Comparison of ENCODE assay signal across 9 mouse cellular contexts in the genomic region with DNA sequence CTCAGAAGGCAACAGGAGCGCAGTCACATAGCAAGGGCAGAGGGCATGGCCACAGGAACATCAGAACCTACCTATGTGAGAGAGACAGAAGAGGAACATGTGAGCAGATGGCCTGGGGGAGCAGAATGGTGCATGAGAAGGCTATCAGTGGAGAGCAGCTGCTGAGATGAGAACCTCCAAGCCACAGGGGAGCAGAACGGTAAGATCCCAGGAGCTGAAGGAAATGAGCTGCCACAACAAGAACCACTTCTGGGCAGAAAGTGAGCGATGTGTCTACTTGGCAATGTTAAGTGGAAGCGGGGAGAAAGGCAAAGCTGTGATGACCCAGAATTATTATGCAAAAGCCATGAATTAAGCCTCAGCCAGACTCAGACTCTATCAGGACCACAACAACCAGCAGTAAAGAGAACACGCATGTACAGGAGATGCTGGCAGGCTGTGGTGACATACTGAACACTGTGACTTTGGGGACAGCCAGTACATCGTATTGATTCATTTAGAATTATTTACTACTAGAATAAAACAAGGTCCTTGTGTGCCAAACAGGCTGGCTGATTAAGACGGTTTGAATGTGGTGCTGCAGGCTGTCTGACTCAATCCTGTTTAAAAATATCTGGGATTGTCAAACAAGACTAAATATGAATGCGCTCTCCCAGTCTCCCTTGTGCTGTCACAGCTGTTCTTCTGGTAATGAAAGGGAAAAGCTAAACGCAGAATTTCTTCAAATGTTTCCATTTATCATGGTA.
A peak's percentile ranks its signal among the peaks of the same experiment; 100 is the strongest.
DNase-seq lines count a peak whose midpoint lies in the region; ATAC-seq and TF ChIP-seq lines count a peak whose summit lies in the region.
"Had no signal": no experiment of that assay in that cellular context is flagged by ENCODE, and none has a peak within 500 bp of the region (broad histone marks: within the 10 kb centered on the region; RNA-seq: fewer than 3 reads in every experiment).

No protein-coding gene starts in this region.

- no peaks in the 10 kb centered on the region for H3K36me3 ChIP-seq in lung, embryonic 16.5 days (ENCODE audit: control insufficient read depth, insufficient read depth, low read length)
- 0 out of 2 replicates have a peak, but pooled peaks cover 2% of the 10 kb centered on the region for H3K36me3 ChIP-seq in forebrain, embryonic 10.5 days (replicated peaks)
- no peaks in the 10 kb centered on the region for H3K36me3 ChIP-seq in liver, postnatal 0 days (replicated peaks; ENCODE audit: insufficient read depth, low read length)

- no peak overlapping the region for H3K4me3 ChIP-seq in lung, embryonic 16.5 days (ENCODE audit: low read length)
- no peak overlapping the region for H3K4me3 ChIP-seq in forebrain, embryonic 10.5 days
- H3K4me3 ChIP-seq in liver, postnatal 0 days (ENCODE audit: low read depth, low read length), result no peak overlapping the region

- no peak for TF ChIP-seq CTCF in liver, postnatal 0 days (IDR thresholded peaks at IDR 0.05; ENCODE audit: low read depth)

- TF ChIP-seq EP300 in liver, postnatal 0 days (IDR thresholded peaks at IDR 0.05; ENCODE audit: low read depth), result no peak

- H3K27me3 ChIP-seq in lung, embryonic 16.5 days (ENCODE audit: control insufficient read depth, insufficient read depth, low read depth, low read length), result no peaks in the 10 kb centered on the region
- no peaks in the 10 kb centered on the region for H3K27me3 ChIP-seq in forebrain, embryonic 10.5 days (ENCODE audit: poor library complexity, severe bottlenecking)
- no peaks in the 10 kb centered on the region for H3K27me3 ChIP-seq in liver, postnatal 0 days (ENCODE audit: insufficient read depth, low read length)

- WGBS in lung, embryonic 16.5 days, result 53% methylated on average over 9 of the region's 9 CpGs
- 84% methylated on average over 9 of the region's 9 CpGs for WGBS in forebrain, embryonic 10.5 days
- WGBS in liver, postnatal 0 days (ENCODE audit: insufficient replicate concordance), result 50% methylated on average over 9 of the region's 9 CpGs

- no peaks in the 10 kb centered on the region for H3K9me3 ChIP-seq in lung, embryonic 16.5 days (ENCODE audit: control insufficient read depth, low read length)
- no peaks in the 10 kb centered on the region for H3K9me3 ChIP-seq in forebrain, embryonic 10.5 days
- no peaks in the 10 kb centered on the region for H3K9me3 ChIP-seq in liver, postnatal 0 days (ENCODE audit: low read length)

- H3K4me2 ChIP-seq in lung, embryonic 16.5 days (ENCODE audit: low read depth, low read length), result no peak overlapping the region
- no peak overlapping the region for H3K4me2 ChIP-seq in liver, postnatal 0 days (ENCODE audit: low read depth, low read length)

- peak; percentile 39 to 48 for DNase-seq in cerebellum, postnatal 10 days
- no peak for DNase-seq in cerebellum, adult 11 months
- DNase-seq in lung, postnatal 10 days, result no peak
- DNase-seq in forebrain, embryonic 10.5 days (ENCODE audit: extremely low spot score, low spot score), result no peak
- no peak for DNase-seq in liver, postnatal 0 days
- no peak for DNase-seq in urinary bladder, postnatal 10 days (ENCODE audit: low spot score)

- no peak overlapping the region for H3K9ac ChIP-seq in lung, embryonic 16.5 days (ENCODE audit: low read length)
- no peak overlapping the region for H3K9ac ChIP-seq in liver, postnatal 0 days (replicated peaks)

- ATAC-seq in lung, embryonic 16.5 days (ENCODE audit: low read depth), result peak; percentile 44
- ATAC-seq in liver, postnatal 0 days, result peak; percentile 21; the same call in 1 of the 2 replicates
- ATAC-seq in activated CD4-positive, CD25-positive, alpha-beta regulatory T cell, adult 4 months, result no peak

- peaks cover 6% of the 10 kb centered on the region for H3K4me1 ChIP-seq in lung, embryonic 16.5 days (replicated peaks; ENCODE audit: control insufficient read depth, insufficient read depth, low read length)
- peaks cover 78% of the 10 kb centered on the region for H3K4me1 ChIP-seq in forebrain, embryonic 10.5 days
- no peaks in the 10 kb centered on the region for H3K4me1 ChIP-seq in liver, postnatal 0 days (ENCODE audit: insufficient read depth)

- H3K27ac ChIP-seq in lung, embryonic 16.5 days (ENCODE audit: low read length), result no peak overlapping the region
- peak overlapping the region; percentile 51 for H3K27ac ChIP-seq in forebrain, embryonic 10.5 days
- H3K27ac ChIP-seq in liver, postnatal 0 days (ENCODE audit: low read depth), result no peak overlapping the region
- H3K27ac ChIP-seq: kidney, postnatal 0 days had no signal

Comparison
In these comparisons a context has a peak if more than half of its experiments do, and no peak if none do; other contexts are left out.
1. DNase-seq: peak in cerebellum, postnatal 10 days (2 of 2); none in cerebellum, adult 11 months (single experiment), lung, postnatal 10 days (single experiment), forebrain, embryonic 10.5 days (single experiment), liver, postnatal 0 days (single experiment) and urinary bladder, postnatal 10 days (single experiment).